20 mouse cellular contexts compared by ENCODE assay signal in the genomic region with DNA sequence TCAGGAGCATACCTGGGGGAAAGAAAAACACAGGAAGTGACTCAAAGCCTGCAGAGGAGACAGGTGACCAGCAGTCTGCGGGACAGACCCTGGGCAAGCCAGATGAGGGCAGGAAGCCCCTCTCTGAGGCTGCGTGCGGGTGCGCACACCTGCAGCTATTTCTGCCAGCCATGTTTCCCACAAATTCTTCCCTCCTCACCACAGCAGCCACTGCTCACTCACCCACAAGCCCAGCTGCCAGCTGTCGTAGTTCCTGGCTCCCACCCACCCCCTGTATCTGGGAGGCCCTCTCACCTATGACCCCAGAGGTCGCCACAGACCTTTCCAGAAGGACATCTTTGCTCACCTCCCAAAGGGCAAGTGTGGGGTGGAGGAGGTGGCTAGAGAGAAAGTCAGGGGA. TPM values are rescaled to one million over a fixed set of nuclear protein-coding genes. Genes with fewer than 3 reads are reported as not detected.
DNase-seq lines count a peak whose midpoint lies in the region; TF ChIP-seq lines count a peak whose summit lies in the region.
"Had no signal": no experiment of that assay in that cellular context is flagged by ENCODE, and none has a peak within 500 bp of the region (broad histone marks: within the 10 kb centered on the region; RNA-seq: fewer than 3 reads in every experiment).

No protein-coding gene starts in this region.

- DNase-seq in CH12.LX (ENCODE audit: extremely low read depth) = no peak
- DNase-seq in limb, embryonic 10.5 days (ENCODE audit: low spot score) = no peak
- peak; percentile 46 to 47 for DNase-seq in thymus, postnatal 10 days (ENCODE audit: low spot score in 2 of 2)
- peak; percentile 54 for DNase-seq in thymus, postnatal 4 days
- DNase-seq in cerebellum, postnatal 10 days = no peak
- no peak for DNase-seq in layer of hippocampus, adult 2 months (ENCODE audit: low spot score in 2 of 2)
- DNase-seq: adrenal gland, adult 8-10 months; cerebellum, adult 11 months; cerebellum, adult 8-10 months; cerebellum, postnatal 25 days; gastrocnemius, postnatal 25 days had no signal

- TF ChIP-seq POLR2A in CH12.LX (IDR thresholded peaks at IDR 0.05; ENCODE audit: low read depth, low read length) = no peak

- peaks cover 66% of the 10 kb centered on the region for H3K27me3 ChIP-seq in CH12.LX (replicated peaks)
- no peaks in the 10 kb centered on the region for H3K27me3 ChIP-seq in limb, embryonic 10.5 days (ENCODE audit: low read depth, poor library complexity, severe bottlenecking)
- H3K27me3 ChIP-seq: embryonic facial prominence, embryonic 12.5 days; forebrain, embryonic 15.5 days; heart, embryonic 12.5 days had no signal

- H3K27ac ChIP-seq in CH12.LX (ENCODE audit: insufficient read depth, low read depth) = no peak overlapping the region
- H3K27ac ChIP-seq in limb, embryonic 10.5 days = peak overlapping the region; percentile 46; the same call in 1 of the 2 replicates
- no peak overlapping the region for H3K27ac ChIP-seq in layer of hippocampus, adult 2 months
- H3K27ac ChIP-seq: embryonic facial prominence, embryonic 12.5 days; forebrain, embryonic 15.5 days; hindbrain, embryonic 10.5 days; hindbrain, embryonic 14.5 days had no signal

- H3K79me2 ChIP-seq in CH12.LX (replicated peaks; ENCODE audit: control insufficient read depth, extremely low read depth, insufficient read depth, poor library complexity, severe bottlenecking) = no peaks in the 10 kb centered on the region

- H3K9ac ChIP-seq in CH12.LX (ENCODE audit: insufficient read depth, low read depth) = no peak overlapping the region
- H3K9ac ChIP-seq: embryonic facial prominence, embryonic 12.5 days; forebrain, embryonic 15.5 days; heart, embryonic 12.5 days; hindbrain, embryonic 14.5 days had no signal

- H3K4me3 ChIP-seq in CH12.LX (replicated peaks in 1 of 3; ENCODE audit: low read depth in 2 of 3, low read length in 2 of 3, poor library complexity in 1 of 3) = no peak overlapping the region
- H3K4me3 ChIP-seq in limb, embryonic 10.5 days = no peak overlapping the region
- H3K4me3 ChIP-seq in layer of hippocampus, adult 2 months = no peak overlapping the region
- H3K4me3 ChIP-seq: embryonic facial prominence, embryonic 12.5 days; forebrain, embryonic 15.5 days; heart, embryonic 12.5 days; hindbrain, embryonic 10.5 days had no signal

- TF ChIP-seq RAD21 in CH12.LX (IDR thresholded peaks at IDR 0.05; ENCODE audit: low read depth, low read length) = no peak

- peaks cover 11% of the 10 kb centered on the region for H3K9me3 ChIP-seq in CH12.LX (replicated peaks; ENCODE audit: low read length)
- no peaks in the 10 kb centered on the region for H3K9me3 ChIP-seq in limb, embryonic 10.5 days (replicated peaks)
- H3K9me3 ChIP-seq: embryonic facial prominence, embryonic 12.5 days; forebrain, embryonic 15.5 days; heart, embryonic 12.5 days; hindbrain, embryonic 10.5 days had no signal

- WGBS in limb, embryonic 10.5 days = 79% methylated on average over 6 of the region's 6 CpGs

- TF ChIP-seq CTCF in CH12.LX (conservative IDR thresholded peaks at IDR 0.05 in 1 of 2, IDR thresholded peaks at IDR 0.05 in 1 of 2; ENCODE audit: low read depth in 2 of 2, low read length in 2 of 2) = no peak
- TF ChIP-seq CTCF in layer of hippocampus, adult 2 months (conservative IDR thresholded peaks at IDR 0.05) = no peak

- H3K36me3 ChIP-seq in CH12.LX (replicated peaks in 1 of 2; ENCODE audit: control insufficient read depth in 1 of 2, insufficient read depth in 1 of 2, low read length in 1 of 2) = no peaks in the 10 kb centered on the region
- H3K36me3 ChIP-seq in limb, embryonic 10.5 days = no peaks in the 10 kb centered on the region
- H3K36me3 ChIP-seq: embryonic facial prominence, embryonic 12.5 days; forebrain, embryonic 15.5 days; G1E; heart, embryonic 12.5 days; hindbrain, embryonic 10.5 days had no signal

- 0 out of 4 replicates have a peak, but pooled peaks cover 0 to 5% of the 10 kb centered on the region in 2 experiments for H3K4me1 ChIP-seq in CH12.LX (ENCODE audit: control insufficient read depth in 1 of 2, insufficient read depth in 2 of 2)
- H3K4me1 ChIP-seq in limb, embryonic 10.5 days = peaks cover 18% of the 10 kb centered on the region
- H3K4me1 ChIP-seq: embryonic facial prominence, embryonic 12.5 days; forebrain, embryonic 15.5 days had no signal

- in situ Hi-C loops in CH12.LX (cut with MboI; ENCODE audit: low pct_ligation_motif_present, low pct_unique_long_range_greater_than_20kb, low sequenced_read_pairs) = no loop called here

- dilution Hi-C loops in CH12.LX (cut with MboI; ENCODE audit: extremely low pct_ligation_motif_present, extremely low pct_unique_long_range_greater_than_20kb, low sequenced_read_pairs) = no loop called here

- no peak overlapping the region for H3K4me2 ChIP-seq in CH12.LX (ENCODE audit: insufficient read depth, low read depth, poor library complexity, severe bottlenecking)
- H3K4me2 ChIP-seq: embryonic facial prominence, embryonic 12.5 days; forebrain, embryonic 15.5 days; heart, embryonic 12.5 days; hindbrain, embryonic 14.5 days had no signal

- no peak for TF ChIP-seq EP300 in CH12.LX (IDR thresholded peaks at IDR 0.05; ENCODE audit: low read length)

TF ChIP-seq in CH12.LX, 34 proteins besides CTCF, POLR2A, EP300 and RAD21:
- TF ChIP-seq NRF1 (IDR thresholded peaks at IDR 0.05; ENCODE audit: low read depth, low read length) (0 out of 2 replicates have a peak, but pooled peaks have one; percentile 22), SIN3A (IDR thresholded peaks at IDR 0.05; ENCODE audit: low read length) (no peak), ELF1 (IDR thresholded peaks at IDR 0.05; ENCODE audit: low read depth, low read length) (no peak), TCF12 (IDR thresholded peaks at IDR 0.05; ENCODE audit: low read depth, low read length) (peak; percentile 65; the same call in 1 of the 2 replicates), PAX5 (IDR thresholded peaks at IDR 0.05; ENCODE audit: low read length) (no peak)

RNA-seq across cellular contexts. Expression of a gene that starts 43.8 kb away (rescaled TPM):
- total RNA-seq in CH12.LX (2012; rRNA removed) (0.38 TPM in 1 of 2 replicates, not detected in the other), CH12.LX (2014; rRNA removed) (not detected in 2 replicates)
- not detected in 2 replicates for polyA plus RNA-seq in CH12.LX (2012; ENCODE audit: insufficient read length, low read depth)
- 0.33 TPM in 1 of 2 replicates, not detected in the other for polyA plus RNA-seq in limb, embryonic 10.5 days (2016; fragmentation: Nextera tagmentation; extraction: Ambion mirVana)
- total RNA-seq in layer of hippocampus, adult 2 months (2021) = not detected
- total RNA-seq: adrenal gland, adult 8-10 months; adrenal gland, postnatal 4 days; gastrocnemius, postnatal 25 days; granulocyte monocyte progenitor cell, adult 5-6 weeks had no signal
- polyA plus RNA-seq: cortical plate, adult 2 months; forebrain, embryonic 15.5 days; hindbrain, embryonic 14.5 days had no signal

Comparison
In these comparisons a context has a peak if more than half of its experiments do, and no peak if none do; other contexts are left out.
1. DNase-seq: peak in thymus, postnatal 10 days (2 of 2) and thymus, postnatal 4 days (single experiment); none in CH12.LX (single experiment), limb, embryonic 10.5 days (single experiment), cerebellum, postnatal 10 days (0 of 2) and layer of hippocampus, adult 2 months (0 of 2).